Mouse (Mus musculus): ENCODE measurements around the gene Uri1. TPM values are rescaled to one million over a fixed set of nuclear protein-coding genes. Genes with fewer than 3 reads are reported as not detected.

Uri1 gene
- total and polyA plus RNA-seq, 3 experiments = 5.8 to 19.9 (median 15.1) TPM

DNA sequence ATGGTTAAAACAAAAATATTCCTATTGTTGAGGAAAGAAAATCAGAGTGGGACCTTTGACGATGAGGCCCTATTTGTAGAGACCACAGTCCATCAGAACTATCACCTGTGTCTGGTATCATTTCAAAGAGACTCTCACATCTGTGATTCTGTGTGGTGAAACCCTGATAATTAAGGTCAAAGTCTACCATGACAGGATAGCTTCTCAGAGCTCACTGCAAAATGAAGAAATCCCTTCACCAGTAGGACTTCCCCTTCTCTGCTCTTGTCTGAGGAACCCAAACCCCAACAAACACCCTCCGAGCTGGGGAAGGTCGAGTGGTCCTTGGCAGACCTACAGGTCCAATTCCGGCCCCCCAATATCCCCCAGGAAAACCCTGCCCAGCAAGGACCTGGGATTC is 1.5 kb upstream of the Uri1 start:
- intact Hi-C loops (cut with DNase I) = no loop called here
- TF ChIP-seq POLR2A (IDR thresholded peaks at IDR 0.05; ENCODE audit: insufficient read depth, low read depth, low read length) (no peak), EP300 (IDR thresholded peaks at IDR 0.05; ENCODE audit: insufficient read depth, low read depth, low read length) (no peak), CTCF (IDR thresholded peaks at IDR 0.05) (no peak)
- 67% methylated on average over 4 of the region's 4 CpGs for WGBS

DNA sequence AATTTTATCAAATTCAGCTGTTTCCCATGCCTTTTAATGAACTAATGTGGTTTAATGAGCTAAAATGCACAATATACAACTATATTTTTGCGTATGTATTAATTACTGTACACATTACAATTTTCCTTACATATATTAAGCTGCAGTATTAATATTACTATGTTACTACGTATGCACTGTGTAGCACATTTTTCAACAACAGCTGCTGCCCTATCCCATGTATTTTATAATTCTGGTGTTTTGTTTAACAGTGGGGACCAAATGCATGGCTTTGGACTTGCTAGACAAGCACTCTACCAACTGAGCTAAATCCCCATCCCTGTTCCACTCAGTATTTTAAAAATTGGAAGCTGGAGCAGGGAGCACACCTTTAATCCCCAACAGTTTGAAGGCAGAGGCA is 3.6 kb downstream of the Uri1 start:
- 56% methylated on average over 2 of the region's 2 CpGs for WGBS
- Histone ChIP-seq H3K27ac (peak overlapping the region; percentile 87), H3K79me2 (replicated peaks; ENCODE audit: control insufficient read depth, insufficient read depth, low read length) (0 out of 2 replicates have a peak, but pooled peaks cover 1% of the 10 kb centered on the region), H3K4me3 (peak overlapping the region; percentile 97), H3K4me1 (ENCODE audit: control insufficient read depth, insufficient read depth, low read length) (no peaks in the 10 kb centered on the region; the same call in 1 of the 2 replicates), H3K27me3 (ENCODE audit: control insufficient read depth, insufficient read depth, low read length) (no peaks in the 10 kb centered on the region), H3K36me3 (ENCODE audit: control insufficient read depth, insufficient read depth, low read length) (no peaks in the 10 kb centered on the region), H3K9ac (ENCODE audit: low read depth, low read length) (peak overlapping the region; percentile 28; the same call in 1 of the 2 replicates)
- no peak for DNase-seq
- TF ChIP-seq CTCF (IDR thresholded peaks at IDR 0.05) (no peak), POLR2A (IDR thresholded peaks at IDR 0.05; ENCODE audit: insufficient read depth, low read depth, low read length) (no peak), EP300 (IDR thresholded peaks at IDR 0.05; ENCODE audit: insufficient read depth, low read depth, low read length) (no peak)
- intact Hi-C loops (cut with DNase I) = loop anchor here (5.0 kb wide), 1 partner anchor 253 kb away; the partner anchor contains the start of gene Pop4

More for the DNA sequence above, 1.5 kb upstream of the Uri1 start:
- Histone ChIP-seq H3K79me2 (replicated peaks; ENCODE audit: control insufficient read depth, insufficient read depth, low read length) (no peaks in the 10 kb centered on the region), H3K27me3 (ENCODE audit: control insufficient read depth, insufficient read depth, low read length) (no peaks in the 10 kb centered on the region), H3K4me1 (ENCODE audit: control insufficient read depth, insufficient read depth, low read length) (no peaks in the 10 kb centered on the region), H3K9ac (ENCODE audit: low read depth, low read length) (no peak overlapping the region), H3K4me3 (no peak overlapping the region), H3K36me3 (ENCODE audit: control insufficient read depth, insufficient read depth, low read length) (no peaks in the 10 kb centered on the region), H3K27ac (no peak overlapping the region)
- no peak for DNase-seq

DNA sequence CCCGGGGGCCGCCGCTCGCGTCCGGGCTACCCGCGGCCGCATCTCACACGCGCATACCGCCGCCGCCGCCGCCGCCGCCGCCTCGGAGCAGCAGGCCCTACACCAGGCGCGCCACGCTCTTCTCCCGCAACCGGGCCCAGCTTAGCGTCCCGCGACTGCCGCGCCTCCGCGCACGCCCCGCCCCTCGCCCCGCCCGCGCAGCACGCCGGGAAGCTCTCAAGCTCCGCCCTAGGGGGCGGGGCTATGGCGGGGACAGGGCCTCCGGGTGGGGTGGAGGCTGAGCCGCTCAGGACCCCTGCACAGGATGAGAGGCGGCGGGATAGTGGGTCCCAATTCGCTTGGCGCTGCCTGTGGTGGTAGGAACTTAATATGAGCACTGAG is 4.0 kb downstream of the Uri1 start:
- H3K27ac ChIP-seq = peak overlapping the region; percentile 87
- no peaks in the 10 kb centered on the region for H3K36me3 ChIP-seq (ENCODE audit: control insufficient read depth, insufficient read depth, low read length)
- H3K79me2 ChIP-seq (replicated peaks; ENCODE audit: control insufficient read depth, insufficient read depth, low read length) = 0 out of 2 replicates have a peak, but pooled peaks cover 1% of the 10 kb centered on the region
- H3K27me3 ChIP-seq (ENCODE audit: control insufficient read depth, insufficient read depth, low read length) = no peaks in the 10 kb centered on the region
- H3K4me1 ChIP-seq (ENCODE audit: control insufficient read depth, insufficient read depth, low read length) = no peaks in the 10 kb centered on the region; the same call in 1 of the 2 replicates
- H3K9ac ChIP-seq (ENCODE audit: low read depth, low read length) = peak overlapping the region; percentile 97
- peak; percentile 95 to 96 for DNase-seq
- H3K4me3 ChIP-seq = peak overlapping the region; percentile 97
- 0 out of 2 replicates have a peak, but pooled peaks have one; percentile 1 for TF ChIP-seq CTCF (IDR thresholded peaks at IDR 0.05)
- peak; percentile 53; the same call in 1 of the 2 replicates for TF ChIP-seq POLR2A (IDR thresholded peaks at IDR 0.05; ENCODE audit: insufficient read depth, low read depth, low read length)
- TF ChIP-seq EP300 (IDR thresholded peaks at IDR 0.05; ENCODE audit: insufficient read depth, low read depth, low read length) = no peak
- WGBS = 0% methylated on average over 35 of the region's 49 CpGs
- intact Hi-C loops (cut with DNase I) = loop anchor here (5.0 kb wide), 1 partner anchor 253 kb away; the partner anchor contains the start of gene Pop4

DNA sequence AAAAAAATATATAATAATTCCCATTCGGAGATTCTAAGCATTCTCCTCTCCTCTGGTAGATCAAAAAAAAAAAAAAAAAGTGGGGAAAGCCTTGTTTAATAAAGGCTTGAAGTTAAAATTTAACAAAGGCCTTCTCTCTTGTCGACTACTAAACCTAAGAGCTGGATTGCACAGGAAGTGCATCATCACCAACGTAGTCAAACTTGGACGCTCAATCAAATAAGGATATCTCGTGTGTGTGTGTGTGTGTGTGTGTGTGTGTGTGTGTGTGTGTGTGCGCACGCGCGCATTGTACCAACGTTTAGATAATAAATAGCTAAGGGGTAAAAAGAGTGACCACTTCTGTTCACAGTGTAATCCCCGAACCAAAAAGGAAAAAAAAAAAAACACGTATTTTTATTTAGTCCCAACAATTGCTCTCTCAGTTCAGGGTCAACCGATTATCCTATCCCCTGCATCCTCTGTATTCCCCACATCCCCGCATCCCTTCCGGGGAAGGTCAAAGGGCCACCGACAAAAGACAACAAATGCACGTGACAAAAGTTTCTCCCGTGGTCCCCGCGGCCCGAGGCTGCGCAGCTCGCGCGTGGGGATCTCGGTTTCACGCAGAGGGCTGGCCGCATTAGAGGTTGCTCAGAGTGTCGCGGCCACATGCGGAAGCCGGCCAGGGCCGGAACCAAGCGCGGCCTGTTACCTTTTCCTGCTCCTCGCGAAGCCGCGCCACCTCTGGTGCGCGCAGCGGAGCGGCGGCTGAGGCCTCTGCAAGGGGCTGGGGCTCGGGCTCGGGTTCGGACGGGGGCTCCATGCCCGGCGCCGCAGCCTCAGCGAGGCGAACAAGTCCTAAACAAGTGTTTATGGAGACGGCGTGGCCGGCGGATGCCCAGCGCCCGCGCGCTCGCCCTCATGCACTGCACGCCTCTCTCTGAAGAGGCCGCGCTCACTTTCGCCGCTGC is 4.7 kb downstream of the Uri1 start:
- Histone ChIP-seq H3K4me3 (peak overlapping the region; percentile 97), H3K4me1 (ENCODE audit: control insufficient read depth, insufficient read depth, low read length) (no peaks in the 10 kb centered on the region; the same call in 1 of the 2 replicates), H3K36me3 (ENCODE audit: control insufficient read depth, insufficient read depth, low read length) (no peaks in the 10 kb centered on the region), H3K79me2 (replicated peaks; ENCODE audit: control insufficient read depth, insufficient read depth, low read length) (0 out of 2 replicates have a peak, but pooled peaks cover 4% of the 10 kb centered on the region), H3K27ac (peak overlapping the region; percentile 87), H3K9ac (ENCODE audit: low read depth, low read length) (peak overlapping the region; percentile 97), H3K27me3 (ENCODE audit: control insufficient read depth, insufficient read depth, low read length) (no peaks in the 10 kb centered on the region)
- WGBS = 1% methylated on average over 50 of the region's 67 CpGs
- 0 out of 2 replicates have a peak, but pooled peaks have one; percentile 47 for TF ChIP-seq EP300 (IDR thresholded peaks at IDR 0.05; ENCODE audit: insufficient read depth, low read depth, low read length)
- TF ChIP-seq POLR2A (IDR thresholded peaks at IDR 0.05; ENCODE audit: insufficient read depth, low read depth, low read length) = 0 out of 2 replicates have a peak, but pooled peaks have one; percentile 20
- peak; percentile 35 for TF ChIP-seq CTCF (IDR thresholded peaks at IDR 0.05)
- DNase-seq = peak in 1 of 2 experiments; percentile 83
- intact Hi-C loops (cut with DNase I) = loop anchor here (5.0 kb wide), 1 partner anchor 254 kb away; the partner anchor contains the start of gene Pop4

DNA sequence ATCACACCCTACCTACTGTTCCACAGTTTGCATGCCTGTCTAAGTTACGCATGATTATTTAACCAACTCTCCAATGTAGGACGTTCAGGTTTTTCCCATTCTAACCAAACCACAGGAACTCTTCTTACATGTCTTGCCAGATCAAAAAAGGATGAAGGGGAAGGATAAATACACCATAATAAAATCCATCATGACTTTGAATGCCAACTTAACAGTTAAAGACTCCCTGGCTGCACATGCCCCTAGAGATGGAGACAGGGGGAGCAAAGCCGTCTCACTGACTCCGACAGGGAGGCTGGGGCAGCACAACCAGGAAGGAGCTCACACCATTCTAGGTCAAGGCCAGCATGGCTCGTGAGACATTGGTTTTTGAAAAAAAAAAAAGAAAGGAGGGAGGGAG is 8.0 kb downstream of the Uri1 start:
- H3K9ac ChIP-seq (ENCODE audit: low read depth, low read length) = no peak overlapping the region
- WGBS = 68% methylated on average over 5 of the region's 5 CpGs
- no peaks in the 10 kb centered on the region for H3K27me3 ChIP-seq (ENCODE audit: control insufficient read depth, insufficient read depth, low read length)
- peaks cover 2% of the 10 kb centered on the region; the same call in 1 of the 2 replicates for H3K36me3 ChIP-seq (ENCODE audit: control insufficient read depth, insufficient read depth, low read length)
- H3K4me1 ChIP-seq (ENCODE audit: control insufficient read depth, insufficient read depth, low read length) = no peaks in the 10 kb centered on the region; the same call in 1 of the 2 replicates
- no peak overlapping the region for H3K27ac ChIP-seq
- no peak overlapping the region for H3K4me3 ChIP-seq
- no peak for DNase-seq
- intact Hi-C loops (cut with DNase I) = loop anchor here (5.0 kb wide), 1 partner anchor 257 kb away; the partner anchor contains the start of gene Pop4
- no peak for TF ChIP-seq EP300 (IDR thresholded peaks at IDR 0.05; ENCODE audit: insufficient read depth, low read depth, low read length)
- TF ChIP-seq POLR2A (IDR thresholded peaks at IDR 0.05; ENCODE audit: insufficient read depth, low read depth, low read length) = no peak
- TF ChIP-seq CTCF (IDR thresholded peaks at IDR 0.05) = no peak
- H3K79me2 ChIP-seq (replicated peaks; ENCODE audit: control insufficient read depth, insufficient read depth, low read length) = peaks cover 4% of the 10 kb centered on the region; the same call in 1 of the 2 replicates
